Mouse (Mus musculus): Measurements from ENCODE around the gene Vsnl1. TPM values are rescaled to one million over a fixed set of nuclear protein-coding genes. Genes with fewer than 3 reads are reported as not detected.

Gene Vsnl1
- total and polyA plus RNA-seq, 2 experiments from 2014 or later: 154 to 225 TPM

GRCm38 (mm10) chr12:11389141-11389540 lies 47.3 kb downstream of the Vsnl1 start:
- Histone ChIP-seq H3K9ac (replicated peaks; ENCODE audit: low read length) (no peak overlapping the region), H3K27ac (no peak overlapping the region), H3K27me3 (ENCODE audit: insufficient read depth, low read length) (no peaks in the 10 kb centered on the region), H3K4me1 (ENCODE audit: insufficient read depth, low read length) (peaks cover 5% of the 10 kb centered on the region; the same call in 1 of the 2 replicates), H3K4me3 (ENCODE audit: low read length) (no peak overlapping the region), H3K36me3 (ENCODE audit: insufficient read depth, low read length) (no peaks in the 10 kb centered on the region), H3K9me3 (ENCODE audit: low read length) (no peaks in the 10 kb centered on the region), H3K4me2 (ENCODE audit: low read depth, low read length) (no peak overlapping the region)
- no peak for TF ChIP-seq CTCF (IDR thresholded peaks at IDR 0.05; ENCODE audit: low read depth)
- ATAC-seq: no peak
- no peak for DNase-seq (ENCODE audit: low spot score)
- WGBS: 87% methylated on average over 7 of the region's 7 CpGs

GRCm38 (mm10) chr12:11384754-11385153 lies 51.7 kb downstream of the Vsnl1 start:
- no peak overlapping the region for H3K4me2 ChIP-seq (ENCODE audit: low read depth, low read length)
- no peaks in the 10 kb centered on the region for H3K4me1 ChIP-seq (ENCODE audit: insufficient read depth, low read length)
- no peaks in the 10 kb centered on the region for H3K9me3 ChIP-seq (ENCODE audit: low read length)
- no peak overlapping the region for H3K9ac ChIP-seq (replicated peaks; ENCODE audit: low read length)
- H3K4me3 ChIP-seq (ENCODE audit: low read length): no peak overlapping the region
- DNase-seq (ENCODE audit: low spot score): no peak
- no peak for TF ChIP-seq CTCF (IDR thresholded peaks at IDR 0.05; ENCODE audit: low read depth)
- no peaks in the 10 kb centered on the region for H3K27me3 ChIP-seq (ENCODE audit: insufficient read depth, low read length)
- no peaks in the 10 kb centered on the region for H3K36me3 ChIP-seq (ENCODE audit: insufficient read depth, low read length)
- ATAC-seq: no peak
- WGBS: 94% methylated on average over 1 of the region's 1 CpGs
- H3K27ac ChIP-seq: no peak overlapping the region

GRCm38 (mm10) chr12:11379396-11379795 lies 57.0 kb downstream of the Vsnl1 start:
- 71% methylated on average over 2 of the region's 2 CpGs for WGBS
- H3K36me3 ChIP-seq (ENCODE audit: insufficient read depth, low read length): no peaks in the 10 kb centered on the region
- H3K4me3 ChIP-seq (ENCODE audit: low read length): no peak overlapping the region
- H3K9ac ChIP-seq (replicated peaks; ENCODE audit: low read length): no peak overlapping the region
- TF ChIP-seq CTCF (IDR thresholded peaks at IDR 0.05; ENCODE audit: low read depth): no peak
- H3K4me1 ChIP-seq (ENCODE audit: insufficient read depth, low read length): no peaks in the 10 kb centered on the region
- H3K27me3 ChIP-seq (ENCODE audit: insufficient read depth, low read length): no peaks in the 10 kb centered on the region
- no peak for DNase-seq (ENCODE audit: low spot score)
- H3K9me3 ChIP-seq (ENCODE audit: low read length): no peaks in the 10 kb centered on the region
- no peak overlapping the region for H3K4me2 ChIP-seq (ENCODE audit: low read depth, low read length)
- H3K27ac ChIP-seq: no peak overlapping the region
- no peak for ATAC-seq

GRCm38 (mm10) chr12:11370056-11370455 lies 66.4 kb downstream of the Vsnl1 start:
- H3K27ac ChIP-seq: no peak overlapping the region
- no peak for TF ChIP-seq CTCF (IDR thresholded peaks at IDR 0.05; ENCODE audit: low read depth)

GRCm38 (mm10) chr12:11367099-11367765 lies 69.2 kb downstream of the Vsnl1 start:
- no peak for TF ChIP-seq CTCF (IDR thresholded peaks at IDR 0.05; ENCODE audit: low read depth)
- WGBS: 68% methylated on average over 3 of the region's 3 CpGs

More at GRCm38 (mm10) chr12:11370056-11370455, 66.4 kb downstream of the Vsnl1 start:
- H3K36me3 ChIP-seq (ENCODE audit: insufficient read depth, low read length): no peaks in the 10 kb centered on the region
- 24% methylated on average over 4 of the region's 4 CpGs for WGBS
- no peak overlapping the region for H3K4me3 ChIP-seq (ENCODE audit: low read length)
- H3K9me3 ChIP-seq (ENCODE audit: low read length): no peaks in the 10 kb centered on the region
- DNase-seq (ENCODE audit: low spot score) (peak; percentile 66), ATAC-seq (peak; percentile 86)
- H3K9ac ChIP-seq (replicated peaks; ENCODE audit: low read length): no peak overlapping the region
- no peaks in the 10 kb centered on the region for H3K27me3 ChIP-seq (ENCODE audit: insufficient read depth, low read length)
- H3K4me2 ChIP-seq (ENCODE audit: low read depth, low read length): no peak overlapping the region
- H3K4me1 ChIP-seq (ENCODE audit: insufficient read depth, low read length): no peaks in the 10 kb centered on the region

GRCm38 (mm10) chr12:11364870-11365269 lies 71.5 kb downstream of the Vsnl1 start:
- WGBS: 58% methylated on average over 6 of the region's 6 CpGs
- no peak overlapping the region for H3K9ac ChIP-seq (replicated peaks; ENCODE audit: low read length)
- no peak for DNase-seq (ENCODE audit: low spot score)
- H3K4me3 ChIP-seq (ENCODE audit: low read length): no peak overlapping the region
- no peaks in the 10 kb centered on the region for H3K36me3 ChIP-seq (ENCODE audit: insufficient read depth, low read length)
- no peaks in the 10 kb centered on the region for H3K27me3 ChIP-seq (ENCODE audit: insufficient read depth, low read length)
- no peaks in the 10 kb centered on the region for H3K9me3 ChIP-seq (ENCODE audit: low read length)
- H3K27ac ChIP-seq: no peak overlapping the region
- no peak overlapping the region for H3K4me2 ChIP-seq (ENCODE audit: low read depth, low read length)
- no peaks in the 10 kb centered on the region for H3K4me1 ChIP-seq (ENCODE audit: insufficient read depth, low read length)
- ATAC-seq: no peak
- TF ChIP-seq CTCF (IDR thresholded peaks at IDR 0.05; ENCODE audit: low read depth): no peak

More at GRCm38 (mm10) chr12:11367099-11367765, 69.2 kb downstream of the Vsnl1 start:
- Histone ChIP-seq H3K27me3 (ENCODE audit: insufficient read depth, low read length) (no peaks in the 10 kb centered on the region), H3K36me3 (ENCODE audit: insufficient read depth, low read length) (no peaks in the 10 kb centered on the region), H3K27ac (no peak overlapping the region), H3K4me1 (ENCODE audit: insufficient read depth, low read length) (no peaks in the 10 kb centered on the region), H3K9ac (replicated peaks; ENCODE audit: low read length) (no peak overlapping the region), H3K9me3 (ENCODE audit: low read length) (no peaks in the 10 kb centered on the region), H3K4me2 (ENCODE audit: low read depth, low read length) (no peak overlapping the region), H3K4me3 (ENCODE audit: low read length) (no peak overlapping the region)
- ATAC-seq (no peak), DNase-seq (ENCODE audit: low spot score) (no peak)

GRCm38 (mm10) chr12:11362435-11362834 lies 74.0 kb downstream of the Vsnl1 start:
- H3K9ac ChIP-seq (replicated peaks; ENCODE audit: low read length): no peak overlapping the region
- no peak overlapping the region for H3K27ac ChIP-seq
- ATAC-seq (no peak), DNase-seq (ENCODE audit: low spot score) (no peak)
- H3K4me1 ChIP-seq (ENCODE audit: insufficient read depth, low read length): no peaks in the 10 kb centered on the region
- WGBS: 73% methylated on average over 6 of the region's 6 CpGs
- TF ChIP-seq CTCF (IDR thresholded peaks at IDR 0.05; ENCODE audit: low read depth): no peak
- H3K4me3 ChIP-seq (ENCODE audit: low read length): no peak overlapping the region
- H3K4me2 ChIP-seq (ENCODE audit: low read depth, low read length): no peak overlapping the region
- no peaks in the 10 kb centered on the region for H3K27me3 ChIP-seq (ENCODE audit: insufficient read depth, low read length)
- no peaks in the 10 kb centered on the region for H3K9me3 ChIP-seq (ENCODE audit: low read length)
- no peaks in the 10 kb centered on the region for H3K36me3 ChIP-seq (ENCODE audit: insufficient read depth, low read length)
